Mouse (Mus musculus) hindbrain, postnatal 0 days (tissue): ENCODE data around the gene Pip4p1. TPM values are rescaled to one million over a fixed set of nuclear protein-coding genes. Genes with fewer than 3 reads are reported as not detected.
A peak's percentile ranks its signal among the peaks of the same experiment; 100 is the strongest.

Experiments used
- ATAC-seq: fragments of 200-750 bp; cut with Nextera tagmentation; 2 replicates; pipeline ENCODE4 v1.8.0; 2017; ENCODE audit warnings: mild to moderate bottlenecking, moderate TSS enrichment, moderate library complexity
- DNase-seq: peaks from one replicate; pipeline ENCODE4 v3.0.0-alpha.2; 2015; ENCODE audit warnings: low spot score
- H3K27ac ChIP-seq: fragments of 300-500 bp; sonication (generic); 2 replicates; pipeline ENCODE4 v1.5.1; 2014; ENCODE audit warnings: mild to moderate bottlenecking
- H3K27me3 ChIP-seq: fragments of 300-500 bp; sonication (generic); 2 replicates; pipeline ENCODE4 v1.6.1; 2014; ENCODE audit warnings: low read length, mixed read lengths; ENCODE audit not compliant: insufficient read depth
- H3K36me3 ChIP-seq: fragments of 300-500 bp; sonication (generic); 2 replicates; pipeline ENCODE4 v1.6.1; 2014; ENCODE audit warnings: low read length, mixed read lengths; ENCODE audit not compliant: insufficient read depth
- H3K4me1 ChIP-seq: fragments of 300-500 bp; sonication (generic); 2 replicates; pipeline ENCODE4 v1.6.1; 2014; ENCODE audit warnings: antibody characterized with exemption, low read length, mixed read lengths; ENCODE audit not compliant: insufficient read depth
- H3K4me2 ChIP-seq: fragments of 300-500 bp; sonication (generic); 2 replicates; pipeline ENCODE4 v1.6.1; 2014; ENCODE audit warnings: low read depth, mild to moderate bottlenecking, low read length, moderate library complexity, mixed read lengths
- H3K4me3 ChIP-seq: fragments of 300-500 bp; sonication (generic); 2 replicates; pipeline ENCODE4 v1.5.1; 2014; ENCODE audit warnings: low read length
- H3K9ac ChIP-seq: fragments of 300-500 bp; sonication (generic); replicated peaks from 2 replicates; pipeline ENCODE4 v1.6.1; 2014; ENCODE audit warnings: mild to moderate bottlenecking, low read length, moderate library complexity, mixed read lengths
- H3K9me3 ChIP-seq: fragments of 300-500 bp; sonication (generic); 2 replicates; pipeline ENCODE4 v1.6.1; 2016; ENCODE audit warnings: low read length, mixed read lengths
- CTCF ChIP-seq: IDR thresholded peaks from 2 replicates; pipeline ENCODE4 v1.5.1; 2016; ENCODE audit warnings: antibody characterized with exemption, control low read depth, low read depth
- WGBS: fragments of 180-500 bp; shearing (Covaris S2); extraction: QIAGEN DNeasy Blood & Tissue Kit; methylation state at CpG from one replicate; pipeline ENCODE4 v1.1.7; 2014; 5-methylcytosine and 5-hydroxymethylcytosine counted together
- polyA plus RNA-seq: library from polyadenylated mRNA; unstranded; fragments of >200 nt; fragmentation: Nextera tagmentation; extraction: Ambion mirVana; gene quantifications from 2 replicates; pipeline ENCODE4 v1.2.1, GENCODE M21; 2015
- total RNA-seq: library from RNA; depleted of rRNA; stranded (reverse); fragments of >200 nt; gene quantifications from 2 replicates; pipeline ENCODE4 v1.2.3, GENCODE M21; 2014; rRNA removed

The Pip4p1 gene
- total and polyA plus RNA-seq, 2 experiments from 2014 or later: 69.1 to 103 TPM

DNA sequence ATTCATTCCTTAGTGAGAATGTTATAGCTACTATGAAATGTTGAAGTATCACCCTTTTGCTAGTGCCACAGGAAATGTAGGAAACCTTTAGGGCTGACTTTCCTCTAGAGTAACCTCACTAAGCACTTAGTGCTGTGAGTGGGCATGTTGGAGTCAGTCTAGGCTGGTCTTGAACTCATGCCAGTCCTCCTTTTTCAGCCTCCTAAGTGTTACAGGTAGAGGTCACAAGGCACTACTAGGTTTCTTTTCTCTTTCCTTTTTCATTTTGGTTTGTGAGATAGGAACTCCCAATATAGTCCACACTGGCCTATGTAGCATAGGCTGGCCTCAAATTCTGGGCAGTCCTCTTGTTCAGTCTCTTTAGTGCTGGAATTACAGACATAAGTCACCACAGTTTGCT lies 35.2 kb downstream of the Pip4p1 start:
- Histone ChIP-seq H3K9me3 (no peaks in the 10 kb centered on the region), H3K4me1 (peaks cover 11% of the 10 kb centered on the region), H3K4me2 (peak overlapping the region; percentile 86; the same call in 1 of the 2 replicates), H3K4me3 (no peak overlapping the region), H3K27me3 (no peaks in the 10 kb centered on the region), H3K36me3 (no peaks in the 10 kb centered on the region), H3K27ac (no peak overlapping the region), H3K9ac (no peak overlapping the region)
- no peak for TF ChIP-seq CTCF
- no peak for ATAC-seq
- no peak for DNase-seq

DNA sequence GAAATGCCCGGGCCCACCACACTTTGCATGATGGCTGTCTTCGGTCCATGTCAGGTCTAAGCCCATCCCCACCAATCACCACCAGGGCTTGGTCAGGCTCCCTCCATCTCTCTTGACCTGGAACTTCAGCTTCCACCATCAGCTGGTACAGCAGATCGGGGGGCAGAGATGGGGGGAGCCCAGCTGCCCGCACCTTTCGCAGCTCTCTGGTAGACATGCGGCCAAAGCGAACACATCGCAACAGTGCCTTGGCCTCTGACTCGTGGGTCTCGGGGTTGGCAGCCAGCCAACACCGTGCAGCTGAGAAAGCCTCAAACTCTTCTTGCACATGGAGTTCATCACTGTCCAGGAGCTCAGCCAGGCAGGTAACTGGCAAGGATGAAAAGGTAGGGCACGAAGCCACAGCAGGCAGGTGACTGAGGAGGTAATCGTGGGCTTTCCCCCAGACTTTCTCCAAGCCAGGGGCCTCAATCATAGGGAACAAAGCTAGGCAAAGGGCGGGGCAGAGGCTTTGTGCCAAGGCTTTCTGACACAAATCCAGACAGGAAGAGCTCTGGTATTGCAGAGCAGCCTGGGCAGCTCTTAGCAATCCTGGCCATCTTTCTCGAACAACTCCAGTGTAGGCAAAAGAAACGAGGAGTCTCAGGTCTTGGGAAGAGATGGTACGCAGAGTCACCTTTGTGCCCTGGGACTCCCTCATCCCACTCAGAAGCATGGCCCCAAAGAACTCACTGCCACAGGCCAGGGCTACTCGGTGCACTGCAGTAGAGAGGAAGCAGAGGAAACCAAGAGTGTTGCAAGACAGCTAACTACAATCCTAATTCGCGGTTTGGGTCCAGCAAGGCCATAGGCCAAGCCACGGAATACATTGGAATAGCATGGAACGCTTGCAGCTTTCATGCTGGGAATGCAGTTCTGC lies 37.9 kb downstream of the Pip4p1 start:
- Histone ChIP-seq H3K27me3 (no peaks in the 10 kb centered on the region), H3K4me3 (no peak overlapping the region), H3K9ac (no peak overlapping the region), H3K27ac (no peak overlapping the region), H3K4me1 (peaks cover 11% of the 10 kb centered on the region), H3K36me3 (no peaks in the 10 kb centered on the region), H3K4me2 (no peak overlapping the region), H3K9me3 (no peaks in the 10 kb centered on the region)
- WGBS: 80% methylated on average over 22 of the region's 22 CpGs
- ATAC-seq (no peak), DNase-seq (no peak)
- TF ChIP-seq CTCF: no peak

DNA sequence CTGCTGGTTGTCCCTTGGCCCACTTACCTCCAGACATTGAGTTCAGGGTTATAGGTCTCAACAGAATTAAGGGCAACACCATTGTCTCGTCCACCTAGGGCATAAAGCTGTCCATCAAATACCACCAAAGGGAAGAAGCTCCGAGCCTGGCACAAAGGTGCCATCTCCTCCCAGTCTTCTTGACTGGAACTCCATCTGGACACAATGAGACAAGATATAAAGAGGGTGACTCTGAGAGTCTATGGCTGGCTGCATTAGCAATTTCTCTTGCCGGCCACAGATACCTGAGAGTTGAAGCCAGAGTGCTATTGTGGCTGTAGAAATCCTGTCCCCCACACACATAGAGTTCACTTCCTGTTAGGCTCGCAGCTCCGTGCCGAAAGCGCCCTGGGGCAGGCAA lies 38.6 kb downstream of the Pip4p1 start:
- 95% methylated on average over 7 of the region's 7 CpGs for WGBS
- ATAC-seq: no peak
- no peak for TF ChIP-seq CTCF
- Histone ChIP-seq H3K9ac (no peak overlapping the region), H3K9me3 (no peaks in the 10 kb centered on the region), H3K4me1 (peaks cover 10% of the 10 kb centered on the region), H3K27me3 (no peaks in the 10 kb centered on the region), H3K36me3 (no peaks in the 10 kb centered on the region), H3K27ac (no peak overlapping the region), H3K4me2 (no peak overlapping the region), H3K4me3 (no peak overlapping the region)
- DNase-seq: no peak

DNA sequence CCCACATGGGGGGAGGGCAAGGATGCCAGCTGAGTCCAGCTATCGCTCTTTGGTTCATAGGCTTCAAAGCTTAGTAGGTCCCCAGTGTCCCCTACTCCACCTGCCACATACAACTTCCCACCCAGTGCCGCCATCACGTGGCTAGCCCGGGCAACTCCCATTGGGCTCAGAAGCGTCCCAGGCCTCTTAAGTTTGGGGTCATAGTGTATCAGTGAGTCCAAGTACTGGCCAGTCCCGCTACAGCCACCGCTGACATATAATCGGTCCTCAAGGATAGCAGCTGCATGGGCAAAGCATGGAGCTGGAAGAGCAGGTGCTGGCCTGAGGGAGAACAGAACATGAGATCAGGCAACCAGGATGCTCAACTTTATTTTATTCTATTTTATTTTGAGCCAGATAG lies 39.0 kb downstream of the Pip4p1 start:
- Histone ChIP-seq H3K4me1 (peaks cover 5% of the 10 kb centered on the region; the same call in 1 of the 2 replicates), H3K4me2 (no peak overlapping the region), H3K9me3 (no peaks in the 10 kb centered on the region), H3K9ac (no peak overlapping the region), H3K4me3 (no peak overlapping the region), H3K27ac (no peak overlapping the region), H3K36me3 (no peaks in the 10 kb centered on the region), H3K27me3 (no peaks in the 10 kb centered on the region)
- no peak for ATAC-seq
- WGBS: 94% methylated on average over 8 of the region's 8 CpGs
- no peak for DNase-seq
- TF ChIP-seq CTCF: no peak

DNA sequence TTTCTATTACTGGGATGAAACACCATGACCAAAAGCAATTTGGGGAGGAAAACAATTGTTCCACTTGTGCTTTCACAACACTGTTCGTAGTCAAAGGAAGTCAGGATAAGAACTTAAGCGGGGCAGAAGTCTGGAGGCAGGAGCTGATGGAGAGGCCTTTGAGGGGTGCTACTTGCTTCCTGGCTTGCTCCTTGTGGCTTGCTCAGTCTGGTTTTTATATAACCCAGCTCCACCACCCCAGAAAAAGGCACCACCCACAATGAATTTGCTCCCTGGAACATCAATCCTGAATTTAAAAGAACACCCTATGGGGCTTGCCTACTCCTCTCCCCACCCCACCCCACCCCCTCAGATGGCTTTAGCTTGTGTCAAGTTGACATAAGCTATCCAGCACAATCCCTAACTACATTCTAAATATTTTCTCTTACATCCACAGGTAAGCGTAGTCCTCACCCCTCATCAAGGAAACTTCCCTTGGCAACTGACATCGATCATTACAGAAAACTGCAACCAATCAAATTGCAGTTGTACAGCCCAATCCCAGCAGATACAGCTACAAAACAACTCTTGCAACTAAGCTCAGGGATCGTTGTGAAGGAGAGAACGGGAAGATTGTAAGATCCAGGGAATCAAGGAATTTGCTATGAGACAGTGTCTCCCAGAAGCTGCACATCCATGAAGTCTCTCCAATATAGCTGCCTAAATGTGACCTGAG lies 54.3 kb downstream of the Pip4p1 start:
- no peak overlapping the region for H3K4me3 ChIP-seq
- H3K4me2 ChIP-seq: no peak overlapping the region
- H3K36me3 ChIP-seq: no peaks in the 10 kb centered on the region
- no peak overlapping the region for H3K27ac ChIP-seq
- H3K27me3 ChIP-seq: no peaks in the 10 kb centered on the region
- H3K4me1 ChIP-seq: no peaks in the 10 kb centered on the region
- no peak for DNase-seq
- H3K9ac ChIP-seq: no peak overlapping the region
- no peak for TF ChIP-seq CTCF
- 84% methylated on average over 6 of the region's 6 CpGs for WGBS
- H3K9me3 ChIP-seq: no peaks in the 10 kb centered on the region
- no peak for ATAC-seq

Other genes starting within 250 kb of the Pip4p1 start
- not detected in 2 replicates for gene Olfr747, start 237.7 kb downstream of the Pip4p1 start, total RNA-seq
- not detected in 2 replicates for gene Olfr747, start 237.7 kb downstream of the Pip4p1 start, polyA plus RNA-seq
- gene Olfr748, start 223.5 kb downstream of the Pip4p1 start, total RNA-seq: not detected in 2 replicates
- not detected in 2 replicates for gene Olfr748, start 223.5 kb downstream of the Pip4p1 start, polyA plus RNA-seq
- not detected in 2 replicates for gene Olfr749, start 185.8 kb downstream of the Pip4p1 start, total RNA-seq
- not detected in 2 replicates for gene Olfr749, start 185.8 kb downstream of the Pip4p1 start, polyA plus RNA-seq
- gene Ttc5, start 145.3 kb downstream of the Pip4p1 start, total RNA-seq: 90.8 and 91.6 TPM in 2 replicates
- 95.3 and 95.8 TPM in 2 replicates for gene Ttc5, start 145.3 kb downstream of the Pip4p1 start, polyA plus RNA-seq
- not detected in 2 replicates for gene Ccnb1ip1, start 123.1 kb downstream of the Pip4p1 start, total RNA-seq
- 0.09 and 0.15 TPM in 2 replicates for gene Ccnb1ip1, start 123.1 kb downstream of the Pip4p1 start, polyA plus RNA-seq
- 19.7 and 21.1 TPM in 2 replicates for gene Parp2, start 123.0 kb downstream of the Pip4p1 start, total RNA-seq
- gene Parp2, start 123.0 kb downstream of the Pip4p1 start, polyA plus RNA-seq: 36.2 and 36.6 TPM in 2 replicates
- 4.3 and 5.6 TPM in 2 replicates for gene Tep1, start 60.3 kb downstream of the Pip4p1 start, total RNA-seq
- 3.4 and 3.5 TPM in 2 replicates for gene Tep1, start 60.3 kb downstream of the Pip4p1 start, polyA plus RNA-seq
- gene Klhl33, start 33.3 kb downstream of the Pip4p1 start, total RNA-seq: 2.4 and 3.7 TPM in 2 replicates
- gene Klhl33, start 33.3 kb downstream of the Pip4p1 start, polyA plus RNA-seq: 2.9 and 4.0 TPM in 2 replicates
- 71.4 and 80.9 TPM in 2 replicates for gene Osgep, start 6.0 kb downstream of the Pip4p1 start, total RNA-seq
- gene Osgep, start 6.0 kb downstream of the Pip4p1 start, polyA plus RNA-seq: 72.4 and 82.7 TPM in 2 replicates
- 68.6 and 70.2 TPM in 2 replicates for gene Apex1, start 5.9 kb downstream of the Pip4p1 start, total RNA-seq
- gene Apex1, start 5.9 kb downstream of the Pip4p1 start, polyA plus RNA-seq: 145 and 156 TPM in 2 replicates
- 16.7 and 19.1 TPM in 2 replicates for gene Pnp, start 226 bp upstream of the Pip4p1 start, total RNA-seq
- gene Pnp, start 226 bp upstream of the Pip4p1 start, polyA plus RNA-seq: 17.5 and 18.2 TPM in 2 replicates
- 0.47 and 16.3 TPM in 2 replicates for gene Gm49342, start 13.7 kb upstream of the Pip4p1 start, total RNA-seq
- gene Gm49342, start 13.7 kb upstream of the Pip4p1 start, polyA plus RNA-seq: not detected in 2 replicates
- 1.2 TPM in 1 of 2 replicates, not detected in the other for gene Pnp2, start 25.1 kb upstream of the Pip4p1 start, total RNA-seq
- gene Pnp2, start 25.1 kb upstream of the Pip4p1 start, polyA plus RNA-seq: 1.2 and 1.3 TPM in 2 replicates
- gene Rnase10, start 76.9 kb upstream of the Pip4p1 start, total RNA-seq: 0.21 TPM in 1 of 2 replicates, not detected in the other
- not detected in 2 replicates for gene Rnase10, start 76.9 kb upstream of the Pip4p1 start, polyA plus RNA-seq
- gene Rnase9, start 111.0 kb upstream of the Pip4p1 start, total RNA-seq: not detected in 2 replicates
- gene Rnase9, start 111.0 kb upstream of the Pip4p1 start, polyA plus RNA-seq: not detected in 2 replicates
- not detected in 2 replicates for gene Rnase11, start 119.3 kb upstream of the Pip4p1 start, total RNA-seq
- gene Rnase11, start 119.3 kb upstream of the Pip4p1 start, polyA plus RNA-seq: not detected in 2 replicates
- gene Rnase12, start 126.8 kb upstream of the Pip4p1 start, total RNA-seq: not detected in 2 replicates
- gene Rnase12, start 126.8 kb upstream of the Pip4p1 start, polyA plus RNA-seq: 0.29 TPM in 1 of 2 replicates, not detected in the other
- gene Olfr750, start 143.6 kb upstream of the Pip4p1 start, total RNA-seq: not detected in 2 replicates
- 0.05 and 0.14 TPM in 2 replicates for gene Olfr750, start 143.6 kb upstream of the Pip4p1 start, polyA plus RNA-seq
- gene Rnase4, start 160.2 kb upstream of the Pip4p1 start, total RNA-seq: 22.9 and 34.1 TPM in 2 replicates
- gene Rnase4, start 160.2 kb upstream of the Pip4p1 start, polyA plus RNA-seq: 17.6 and 19.0 TPM in 2 replicates
- gene Ang, start 160.3 kb upstream of the Pip4p1 start, total RNA-seq: 0.18 and 1.9 TPM in 2 replicates
- 2.9 and 3.9 TPM in 2 replicates for gene Ang, start 160.3 kb upstream of the Pip4p1 start, polyA plus RNA-seq
- not detected in 2 replicates for gene Eddm3b, start 183.6 kb upstream of the Pip4p1 start, total RNA-seq
- gene Eddm3b, start 183.6 kb upstream of the Pip4p1 start, polyA plus RNA-seq: not detected in 2 replicates
- 0.52 and 1.3 TPM in 2 replicates for gene Rnase6, start 193.1 kb upstream of the Pip4p1 start, total RNA-seq
- 1.0 TPM in 2 replicates for gene Rnase6, start 193.1 kb upstream of the Pip4p1 start, polyA plus RNA-seq
- 0.16 and 0.18 TPM in 2 replicates for gene Rnase1, start 215.9 kb upstream of the Pip4p1 start, total RNA-seq
- gene Rnase1, start 215.9 kb upstream of the Pip4p1 start, polyA plus RNA-seq: 1.6 and 2.4 TPM in 2 replicates
- gene Rnase2b, start 231.4 kb upstream of the Pip4p1 start, total RNA-seq: not detected in 2 replicates
- gene Rnase2b, start 231.4 kb upstream of the Pip4p1 start, polyA plus RNA-seq: not detected in 2 replicates